Mouse (Mus musculus): Measurements from ENCODE around the gene Slc22a4.
A peak's percentile ranks its signal among the peaks of the same experiment; 100 is the strongest.
"Not testable (repeated sequence)": the region's sequence is repeated elsewhere in the genome, so short reads cannot be mapped to it uniquely, and the experiment has no call there.

The Slc22a4 gene

DNA sequence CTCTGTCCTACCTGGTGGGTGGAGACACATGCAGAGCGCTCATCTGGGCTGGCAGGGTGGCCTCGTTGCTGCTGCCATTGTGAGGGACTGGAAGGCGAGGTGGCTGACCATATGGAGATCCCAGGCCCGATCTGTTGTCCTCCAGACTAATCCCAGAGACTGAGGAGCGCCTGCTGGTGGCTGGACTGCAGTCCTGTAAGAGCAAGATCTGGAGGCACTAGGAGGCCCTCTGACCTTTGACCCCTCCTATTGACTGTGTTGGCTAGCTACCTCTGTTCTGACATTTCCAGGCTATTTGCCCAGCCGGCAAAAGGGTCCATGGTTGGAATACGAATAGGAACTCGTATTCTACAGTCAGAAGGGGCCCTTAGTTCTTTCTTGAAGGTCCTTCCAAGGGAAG lies 28.2 kb upstream of the Slc22a4 start:
- DNase-seq = no peak

GRCm38 (mm10) chr11:54054257-54054656 lies 26.4 kb upstream of the Slc22a4 start:
- no peak for DNase-seq

DNA sequence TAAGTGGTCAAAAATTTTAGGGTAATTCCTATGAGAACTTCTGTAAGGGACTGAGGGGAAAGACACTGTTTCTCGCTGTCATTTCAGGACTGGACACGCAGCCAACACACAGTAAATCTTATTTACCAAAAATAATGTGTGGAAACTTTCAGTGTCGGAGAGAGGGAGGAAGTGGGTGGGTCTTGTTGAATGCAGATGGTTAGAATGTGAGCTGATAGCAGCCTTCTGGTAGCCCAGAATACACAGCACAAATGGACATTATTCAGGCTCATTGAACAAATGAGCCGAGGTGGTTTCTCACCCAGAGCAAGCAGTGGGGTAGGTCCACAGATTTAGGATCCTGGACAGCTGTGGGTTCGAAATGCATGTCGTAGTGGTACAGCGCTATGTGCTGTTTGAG lies 25.2 kb upstream of the Slc22a4 start:
- no peak for DNase-seq

- no peak for DNase-seq
Measured at GRCm38 (mm10) chr11:54052128-54052527, 24.2 kb upstream of the Slc22a4 start.

DNA sequence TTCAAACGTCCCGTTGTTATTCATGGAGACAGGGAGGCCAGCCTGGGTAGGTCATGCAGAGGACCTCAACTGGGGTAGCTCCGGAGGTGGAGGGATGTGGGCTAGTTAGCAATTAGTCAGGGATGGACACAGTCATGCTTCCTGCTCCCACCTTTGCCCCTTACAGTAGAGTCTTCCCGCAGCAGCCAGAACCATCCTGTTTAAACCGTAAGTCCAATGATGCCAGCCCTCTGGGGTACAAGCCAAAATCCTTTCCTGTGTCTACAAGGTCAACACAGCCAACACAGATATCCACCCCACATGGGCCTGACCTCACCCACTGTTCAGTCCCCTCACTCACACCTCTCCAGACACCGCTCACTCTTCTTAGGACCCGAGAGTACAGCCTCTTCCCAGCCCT lies 23.3 kb upstream of the Slc22a4 start:
- peak in 1 of 2 experiments; percentile 47 for DNase-seq

- no peak for DNase-seq
Measured at GRCm38 (mm10) chr11:54050205-54050604, 22.3 kb upstream of the Slc22a4 start.

DNA sequence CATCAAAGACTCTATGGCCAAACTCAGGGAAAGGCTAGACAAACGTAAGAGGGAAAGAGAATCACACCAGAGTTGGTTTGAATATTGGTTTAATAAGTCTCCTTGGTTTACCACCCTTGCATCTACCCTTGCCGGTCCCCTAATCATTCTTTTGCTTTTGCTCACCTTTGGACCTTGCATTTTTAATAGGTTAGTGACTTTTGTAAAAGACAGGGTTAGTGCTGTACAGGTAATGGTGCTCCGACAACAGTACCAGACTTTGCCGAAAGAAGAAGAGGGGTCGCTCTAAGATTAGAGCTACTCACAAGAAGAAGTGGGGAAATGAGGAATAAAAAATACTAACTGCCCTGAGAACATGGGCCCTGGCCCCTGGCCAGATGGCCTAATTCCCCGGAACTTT lies 12.8 kb upstream of the Slc22a4 start:
- no peak for DNase-seq

DNA sequence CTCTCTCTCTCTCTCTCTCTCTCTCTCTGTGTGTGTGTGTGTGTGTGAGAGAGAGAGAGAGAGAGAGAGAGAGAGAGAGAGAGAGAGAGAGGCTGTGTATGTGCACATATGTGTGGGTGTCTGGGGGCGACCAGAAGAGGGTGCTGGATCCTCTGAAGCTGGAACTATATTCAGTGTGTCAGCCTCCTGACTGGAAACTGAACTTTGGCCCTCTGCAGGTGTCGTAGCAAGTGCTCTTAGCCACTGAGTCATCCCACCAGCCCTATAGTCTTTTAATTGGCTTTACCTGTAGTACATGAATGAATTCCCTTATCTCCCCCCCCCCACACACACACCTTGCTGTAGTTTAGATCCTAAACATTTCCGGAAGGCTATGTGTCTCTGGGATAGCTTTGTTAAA lies 5.0 kb upstream of the Slc22a4 start:
- DNase-seq = not testable (repeated sequence)

- DNase-seq = no peak
Measured at GRCm38 (mm10) chr11:54028997-54029396, 1.1 kb upstream of the Slc22a4 start.

GRCm38 (mm10) chr11:54027131-54028043 lies 503 bp downstream of the Slc22a4 start:
- DNase-seq = no peak

- no peak for DNase-seq
Measured at GRCm38 (mm10) chr11:54026491-54027041, 1.3 kb downstream of the Slc22a4 start.

- DNase-seq = no peak
Measured at GRCm38 (mm10) chr11:54021396-54022093, 6.3 kb downstream of the Slc22a4 start.

- no peak for DNase-seq
Measured at GRCm38 (mm10) chr11:54018893-54019732, 8.8 kb downstream of the Slc22a4 start.

GRCm38 (mm10) chr11:54017596-54017995 lies 10.3 kb downstream of the Slc22a4 start:
- no peak for DNase-seq

DNA sequence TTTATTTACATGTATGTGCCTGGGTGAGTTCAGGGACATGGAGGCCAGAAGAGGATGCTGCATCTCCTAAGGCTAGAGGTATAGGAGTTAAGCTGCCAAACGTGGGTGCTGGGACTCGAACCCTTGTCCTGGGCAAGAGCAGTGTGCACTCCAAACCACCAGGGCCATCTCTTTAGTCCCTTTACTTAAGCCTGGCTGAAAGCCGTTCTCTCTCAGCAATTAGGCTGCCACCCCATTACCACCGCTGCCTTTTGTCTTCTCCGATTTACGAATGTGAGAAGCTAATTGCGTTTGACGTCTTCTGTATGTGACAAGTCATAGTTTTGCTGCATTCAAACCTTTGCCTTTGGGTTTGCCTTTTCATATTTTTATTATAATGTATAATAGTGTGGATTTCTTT lies 11.8 kb downstream of the Slc22a4 start:
- no peak for DNase-seq

GRCm38 (mm10) chr11:54012961-54013360 lies 14.9 kb downstream of the Slc22a4 start:
- DNase-seq = no peak

GRCm38 (mm10) chr11:54011255-54011654 lies 16.6 kb downstream of the Slc22a4 start:
- DNase-seq = no peak

GRCm38 (mm10) chr11:54008416-54008920 lies 19.4 kb downstream of the Slc22a4 start:
- DNase-seq = peak; percentile 36 to 54

DNA sequence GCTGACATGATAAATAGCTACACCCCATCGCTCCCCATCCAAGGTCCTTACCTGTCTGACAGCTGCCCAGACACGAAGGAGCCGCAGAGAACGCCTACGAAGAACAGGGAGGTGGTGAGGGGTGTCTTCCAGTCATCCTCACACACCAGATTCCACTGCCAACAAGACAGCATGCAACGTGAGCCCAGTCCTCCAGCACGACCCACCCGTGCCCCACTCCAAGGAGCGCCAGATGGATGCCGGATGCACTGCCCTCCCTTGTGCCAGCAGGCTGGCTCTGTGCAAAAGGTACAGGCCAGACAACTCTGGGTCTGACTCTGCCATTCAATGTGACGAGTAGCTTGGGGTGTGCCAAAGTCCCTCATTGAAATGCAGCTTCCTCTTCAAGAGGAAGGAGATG lies 20.2 kb downstream of the Slc22a4 start:
- no peak for DNase-seq

- DNase-seq = peak; percentile 69 to 74
Measured at GRCm38 (mm10) chr11:54006901-54007300, 21.0 kb downstream of the Slc22a4 start.

DNA sequence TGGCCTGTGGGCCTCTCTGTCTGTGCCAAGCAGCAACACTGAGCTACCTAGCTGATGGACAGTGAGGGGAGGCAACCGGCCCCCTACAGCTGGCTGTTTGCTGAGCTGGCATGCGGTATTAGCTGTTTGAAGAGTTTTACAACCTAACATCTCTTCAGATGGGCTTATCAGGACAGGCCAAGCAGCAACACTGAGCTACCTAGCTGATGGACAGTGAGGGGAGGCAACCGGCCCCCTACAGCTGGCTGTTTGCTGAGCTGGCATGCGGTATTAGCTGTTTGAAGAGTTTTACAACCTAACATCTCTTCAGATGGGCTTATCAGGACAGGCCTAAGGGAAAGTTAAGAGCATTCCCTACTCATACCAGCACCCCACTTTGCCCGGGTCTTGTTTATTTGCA lies 21.5 kb downstream of the Slc22a4 start:
- DNase-seq = not testable (repeated sequence)

DNA sequence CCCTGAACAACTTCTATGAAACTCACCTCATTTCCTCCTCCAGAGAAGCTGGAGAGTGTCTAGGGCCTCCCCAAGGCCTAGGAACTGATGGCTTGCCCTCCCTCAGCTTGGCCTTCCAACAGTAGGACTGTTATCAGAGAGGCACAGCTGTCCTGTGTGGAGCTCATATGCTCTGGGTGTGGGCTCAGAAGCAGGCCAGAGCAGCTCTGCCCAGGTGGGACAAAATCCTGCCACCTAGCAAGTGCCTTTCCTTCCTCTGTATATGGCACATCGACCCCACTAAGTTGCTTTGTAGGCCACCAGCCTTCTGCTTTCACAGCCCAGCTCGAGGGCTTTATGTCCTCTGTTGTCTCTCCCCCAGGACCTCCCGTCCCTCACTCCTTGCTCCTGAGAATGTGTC lies 23.2 kb downstream of the Slc22a4 start:
- no peak for DNase-seq

- DNase-seq = peak; percentile 36 to 63
Measured at GRCm38 (mm10) chr11:54004221-54004620, 23.7 kb downstream of the Slc22a4 start.
